Mouse (Mus musculus) right cerebral cortex, adult 2 months (tissue): Measurements from ENCODE around the gene Tmem161a.

Experiments
- DNase-seq, 2 experiments: peaks; one replicate each; pipeline ENCODE4 v3.0.0; 2021 to 2022; ENCODE audit warnings: low spot score in 2 of 2

Gene Tmem161a

GRCm38 (mm10) chr8:70160015-70160414 is 12.1 kb upstream of the Tmem161a start:
- no peak for DNase-seq

GRCm38 (mm10) chr8:70163316-70163715 is 8.8 kb upstream of the Tmem161a start:
- no peak for DNase-seq

GRCm38 (mm10) chr8:70166504-70167110 is 5.5 kb upstream of the Tmem161a start:
- DNase-seq: peak; percentile 33 to 48

GRCm38 (mm10) chr8:70170116-70170515 is 2.0 kb upstream of the Tmem161a start:
- no peak for DNase-seq

- no peak for DNase-seq
Measured at GRCm38 (mm10) chr8:70170748-70171147, 1.4 kb upstream of the Tmem161a start.

- DNase-seq: no peak
Measured at GRCm38 (mm10) chr8:70171240-70171639, 916 bp upstream of the Tmem161a start.

GRCm38 (mm10) chr8:70173320-70173719 is 1.2 kb downstream of the Tmem161a start:
- DNase-seq: no peak

- no peak for DNase-seq
Measured at GRCm38 (mm10) chr8:70174079-70174478, 1.9 kb downstream of the Tmem161a start.

GRCm38 (mm10) chr8:70178231-70178630 is 6.1 kb downstream of the Tmem161a start:
- no peak for DNase-seq

GRCm38 (mm10) chr8:70179082-70179481 is 6.9 kb downstream of the Tmem161a start:
- no peak for DNase-seq

GRCm38 (mm10) chr8:70181212-70181902 is 9.2 kb downstream of the Tmem161a start:
- no peak for DNase-seq

- no peak for DNase-seq
Measured at GRCm38 (mm10) chr8:70181903-70182252, 9.7 kb downstream of the Tmem161a start.

- DNase-seq: no peak
Measured at GRCm38 (mm10) chr8:70183194-70183593, 11.0 kb downstream of the Tmem161a start.

- DNase-seq: no peak
Measured at GRCm38 (mm10) chr8:70188707-70189106, 16.6 kb downstream of the Tmem161a start.

- DNase-seq: no peak
Measured at GRCm38 (mm10) chr8:70193238-70193637, 21.1 kb downstream of the Tmem161a start.

- DNase-seq: no peak
Measured at GRCm38 (mm10) chr8:70194191-70194590, 22.0 kb downstream of the Tmem161a start.

GRCm38 (mm10) chr8:70195762-70196161 is 23.6 kb downstream of the Tmem161a start:
- DNase-seq: no peak

GRCm38 (mm10) chr8:70197603-70198002 is 25.4 kb downstream of the Tmem161a start:
- no peak for DNase-seq

GRCm38 (mm10) chr8:70200098-70200681 is 28.0 kb downstream of the Tmem161a start:
- DNase-seq: peak; percentile 48 to 54

GRCm38 (mm10) chr8:70201417-70201816 is 29.3 kb downstream of the Tmem161a start:
- no peak for DNase-seq

- DNase-seq: no peak
Measured at GRCm38 (mm10) chr8:70203072-70203471, 30.9 kb downstream of the Tmem161a start.

- DNase-seq: no peak
Measured at GRCm38 (mm10) chr8:70204757-70205156, 32.6 kb downstream of the Tmem161a start.

GRCm38 (mm10) chr8:70208130-70208529 is 36.0 kb downstream of the Tmem161a start:
- DNase-seq: no peak
